Mouse (Mus musculus): ENCODE results near the gene Aspdh.

Aspdh gene

GRCm38 (mm10) chr7:44446070-44446855 lies 18.9 kb upstream of the Aspdh start:
- DNase-seq (ENCODE audit: low spot score): no peak

GRCm38 (mm10) chr7:44453256-44453655 lies 11.9 kb upstream of the Aspdh start:
- DNase-seq (ENCODE audit: low spot score): no peak

- DNase-seq (ENCODE audit: low spot score): no peak
These were observed 8.9 kb upstream of the Aspdh start for GRCm38 (mm10) chr7:44456302-44456701.

GRCm38 (mm10) chr7:44460067-44460466 lies 5.1 kb upstream of the Aspdh start:
- no peak for DNase-seq (ENCODE audit: low spot score)

GRCm38 (mm10) chr7:44460767-44461502 lies 4.3 kb upstream of the Aspdh start:
- DNase-seq (ENCODE audit: low spot score): no peak

- DNase-seq (ENCODE audit: low spot score): no peak
These were observed 3.5 kb upstream of the Aspdh start for GRCm38 (mm10) chr7:44461503-44462217.

GRCm38 (mm10) chr7:44462218-44463055 lies 2.8 kb upstream of the Aspdh start:
- no peak for DNase-seq (ENCODE audit: low spot score)

GRCm38 (mm10) chr7:44463056-44463425 lies 2.1 kb upstream of the Aspdh start:
- no peak for DNase-seq (ENCODE audit: low spot score)

- no peak for DNase-seq (ENCODE audit: low spot score)
These were observed 1.5 kb upstream of the Aspdh start for GRCm38 (mm10) chr7:44463556-44464225.

GRCm38 (mm10) chr7:44464511-44464910 lies 680 bp upstream of the Aspdh start:
- DNase-seq (ENCODE audit: low spot score): no peak

- DNase-seq (ENCODE audit: low spot score): no peak
These were observed 1.1 kb downstream of the Aspdh start for GRCm38 (mm10) chr7:44466006-44466887.

- DNase-seq (ENCODE audit: low spot score): no peak
These were observed 1.7 kb downstream of the Aspdh start for GRCm38 (mm10) chr7:44466888-44467311.

GRCm38 (mm10) chr7:44467811-44468411 lies 2.7 kb downstream of the Aspdh start, which contains the start of gene Josd2:
Gene Josd2 (plus strand): TSS chr7:44467980.
- peak; percentile 97 for DNase-seq (ENCODE audit: low spot score)

- DNase-seq (ENCODE audit: low spot score): peak; percentile 68
These were observed 3.6 kb downstream of the Aspdh start for GRCm38 (mm10) chr7:44468644-44469285.

GRCm38 (mm10) chr7:44469677-44470675 lies 4.8 kb downstream of the Aspdh start:
- peak; percentile 84 for DNase-seq (ENCODE audit: low spot score)

- DNase-seq (ENCODE audit: low spot score): peak; percentile 50
These were observed 5.8 kb downstream of the Aspdh start for GRCm38 (mm10) chr7:44470696-44471612.
